Mouse (Mus musculus) stomach, postnatal 0 days (tissue): ENCODE data around the gene Rab21.

ENCODE experiments used
- CTCF ChIP-seq: IDR thresholded peaks from 2 replicates; pipeline ENCODE4 v1.5.1; 2016; ENCODE audit warnings: antibody characterized with exemption, low read depth, mild to moderate bottlenecking, moderate library complexity
- EP300 ChIP-seq: optimal IDR thresholded peaks from 2 replicates; pipeline ENCODE3; 2016; ENCODE audit warnings: antibody characterized with exemption

- TF ChIP-seq CTCF (no peak), EP300 (no peak)
These were observed 53.1 kb downstream of the Rab21 start for GRCm38 (mm10) chr10:115262261-115262660.
